Mouse (Mus musculus) liver, embryonic 14.5 days (tissue): ENCODE results near the gene A630073D07Rik. TPM values are rescaled to one million over a fixed set of nuclear protein-coding genes. Genes with fewer than 3 reads are reported as not detected.
"Not testable (repeated sequence)": the region's sequence is repeated elsewhere in the genome, so short reads cannot be mapped to it uniquely, and the experiment has no call there.

Source experiments
- ATAC-seq: fragments of 200-750 bp; cut with Nextera tagmentation; 2 replicates; pipeline ENCODE4 v1.8.0; 2017; ENCODE audit warnings: moderate number of reproducible peaks, mild to moderate bottlenecking, moderate library complexity; ENCODE audit not compliant: insufficient read depth
- DNase-seq, 3 experiments: peaks; one replicate each; pipeline ENCODE4 v3.0.0-alpha.2; 2012 to 2013; ENCODE audit warnings: low read depth in 3 of 3, low spot score in 3 of 3
- H3K27ac ChIP-seq: fragments of 300-500 bp; sonication (generic); 2 replicates; pipeline ENCODE4 v1.5.1; 2014; ENCODE audit warnings: moderate library complexity, mild to moderate bottlenecking, control low read depth, inconsistent platforms
- H3K27me3 ChIP-seq: fragments of 300-500 bp; sonication (generic); 2 replicates; pipeline ENCODE4 v1.6.1; 2014; ENCODE audit warnings: mild to moderate bottlenecking, low read length, moderate library complexity; ENCODE audit not compliant: control insufficient read depth, insufficient read depth
- H3K36me3 ChIP-seq: fragments of 300-500 bp; sonication (generic); replicated peaks from 2 replicates; pipeline ENCODE4 v1.6.1; 2014; ENCODE audit warnings: low read depth; ENCODE audit not compliant: control insufficient read depth, insufficient read depth
- H3K4me1 ChIP-seq, 2 experiments: fragments of 200-500 bp in 1 of 2; fragments of 300-500 bp in 1 of 2; sonication (generic) in 1 of 2; replicated peaks; 2 replicates each; pipeline ENCODE4 v1.6.1; 2012 to 2014; ENCODE audit warnings: antibody characterized with exemption in 1 of 2, inconsistent platforms in 1 of 2, low read length in 1 of 2; ENCODE audit not compliant: control insufficient read depth in 2 of 2, insufficient read depth in 2 of 2
- H3K4me2 ChIP-seq: fragments of 300-500 bp; sonication (generic); 2 replicates; pipeline ENCODE4 v1.6.1; 2014; ENCODE audit warnings: low read depth, mild to moderate bottlenecking, control low read depth, moderate library complexity
- H3K4me3 ChIP-seq, 2 experiments: fragments of 200-500 bp in 1 of 2; fragments of 300-500 bp in 1 of 2; sonication (generic) in 1 of 2; 2 replicates each; pipeline ENCODE4 v1.5.1; 2012 to 2014; ENCODE audit warnings: low read depth in 2 of 2, low read length in 2 of 2, mild to moderate bottlenecking in 2 of 2, control low read depth in 1 of 2, inconsistent platforms in 1 of 2, moderate library complexity in 1 of 2; ENCODE audit not compliant: insufficient read depth in 1 of 2
- H3K9ac ChIP-seq: fragments of 300-500 bp; sonication (generic); replicated peaks from 2 replicates; pipeline ENCODE4 v1.6.1; 2014; ENCODE audit warnings: mild to moderate bottlenecking, control low read depth, moderate library complexity
- H3K9me3 ChIP-seq: fragments of 300-500 bp; sonication (generic); 2 replicates; pipeline ENCODE4 v1.6.1; 2016; ENCODE audit warnings: low read length, mixed read lengths; ENCODE audit not compliant: control insufficient read depth
- CTCF ChIP-seq: IDR thresholded peaks from 2 replicates; pipeline ENCODE4 v1.5.1; 2016; ENCODE audit warnings: antibody characterized with exemption, low read depth, control low read depth
- EP300 ChIP-seq: IDR thresholded peaks from 2 replicates; pipeline ENCODE4 v1.6.1; 2016; ENCODE audit warnings: antibody characterized with exemption, low read depth
- WGBS: fragments of 180-500 bp; shearing (Covaris S2); extraction: QIAGEN DNeasy Blood & Tissue Kit; methylation state at CpG from one replicate; pipeline ENCODE4 v1.1.7; 2014; ENCODE audit not compliant: insufficient replicate concordance; 5-methylcytosine and 5-hydroxymethylcytosine counted together
- polyA plus RNA-seq, 2 experiments: library from polyadenylated mRNA; depleted of rRNA in 1 of 2; stranded (reverse) in 1 of 2; unstranded in 1 of 2; fragments of >200 nt; fragmentation: Nextera tagmentation in 1 of 2; extraction: Ambion mirVana in 1 of 2; gene quantifications; 2 replicates each; pipeline versions ENCODE4 v1.2.1 to v1.2.3; 2012 to 2014

The A630073D07Rik gene
- polyA plus RNA-seq (2012; rRNA removed) (not detected in 2 replicates), polyA plus RNA-seq (2014; fragmentation: Nextera tagmentation; extraction: Ambion mirVana) (not detected in 2 replicates)

DNA sequence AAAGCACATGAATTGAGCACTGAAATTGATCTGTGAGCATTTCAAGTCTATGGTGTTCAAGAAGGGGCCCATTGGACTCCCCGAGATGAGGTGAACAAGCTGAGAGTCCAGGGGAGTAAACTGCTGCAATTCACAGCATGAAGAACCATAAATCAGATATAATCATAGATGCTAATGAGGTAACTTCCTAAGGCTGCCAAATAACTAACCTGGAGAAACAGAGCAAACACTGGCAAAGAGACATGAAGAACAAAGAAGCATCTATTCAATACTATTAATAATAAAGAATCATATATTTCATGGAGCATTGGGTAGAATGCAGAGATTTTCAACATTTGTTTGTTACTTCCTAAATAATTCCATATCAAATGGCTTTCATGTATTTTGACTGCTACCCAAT, at the start of gene A630073D07Rik:
TSS of gene A630073D07Rik (minus strand) at position 101 of the 400 bp plus-strand sequence.
- H3K36me3 ChIP-seq = no peaks in the 10 kb centered on the region

DNA sequence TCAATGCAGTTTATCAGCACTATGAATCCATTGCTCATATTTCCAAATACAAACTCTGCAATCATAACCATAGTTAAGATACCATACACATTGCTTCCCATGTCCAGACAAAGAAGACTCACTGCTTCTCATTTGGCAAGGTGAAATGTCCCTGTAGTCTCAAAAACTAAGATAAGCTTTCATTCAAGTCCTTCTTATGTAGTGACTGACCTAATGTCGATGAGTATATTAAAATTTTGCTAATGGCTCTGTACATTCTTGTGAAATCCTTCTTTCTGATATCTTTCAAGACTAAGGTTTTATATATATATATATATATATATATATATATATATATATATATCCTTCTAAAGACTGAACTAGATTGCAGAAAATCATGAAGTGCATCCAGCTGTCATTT, 49.6 kb upstream of the A630073D07Rik start, which contains the start of gene Tas2r121:
TSS of gene Tas2r121 (minus strand) at position 101 of the 400 bp plus-strand sequence.
- no peak within 1 kb of the TSS for H3K4me2 ChIP-seq
- no peak for DNase-seq
- no peak for ATAC-seq
- no peaks in the 10 kb centered on the region for H3K36me3 ChIP-seq
- H3K4me3 ChIP-seq = no peak within 1 kb of the TSS
- H3K9ac ChIP-seq = no peak within 1 kb of the TSS
- 53% methylated on average over 1 of the region's 1 CpGs for WGBS
- no peak for TF ChIP-seq CTCF
- no peak for TF ChIP-seq EP300
- no peak within 1 kb of the TSS for H3K27ac ChIP-seq
- H3K9me3 ChIP-seq = no peaks in the 10 kb centered on the region
- no peaks in the 10 kb centered on the region for H3K4me1 ChIP-seq
- no peaks in the 10 kb centered on the region for H3K27me3 ChIP-seq

More for the DNA sequence above, at the start of gene A630073D07Rik:
- Histone ChIP-seq H3K4me3 (no peak within 1 kb of the TSS), H3K4me2 (no peak within 1 kb of the TSS), H3K9ac (no peak within 1 kb of the TSS), H3K27me3 (no peaks in the 10 kb centered on the region), H3K27ac (no peak within 1 kb of the TSS), H3K4me1 (no peaks in the 10 kb centered on the region), H3K9me3 (no peaks in the 10 kb centered on the region)
- ATAC-seq = no peak
- no peak for DNase-seq
- no peak for TF ChIP-seq CTCF
- no peak for TF ChIP-seq EP300
- WGBS = 47% methylated on average over 1 of the region's 1 CpGs

DNA sequence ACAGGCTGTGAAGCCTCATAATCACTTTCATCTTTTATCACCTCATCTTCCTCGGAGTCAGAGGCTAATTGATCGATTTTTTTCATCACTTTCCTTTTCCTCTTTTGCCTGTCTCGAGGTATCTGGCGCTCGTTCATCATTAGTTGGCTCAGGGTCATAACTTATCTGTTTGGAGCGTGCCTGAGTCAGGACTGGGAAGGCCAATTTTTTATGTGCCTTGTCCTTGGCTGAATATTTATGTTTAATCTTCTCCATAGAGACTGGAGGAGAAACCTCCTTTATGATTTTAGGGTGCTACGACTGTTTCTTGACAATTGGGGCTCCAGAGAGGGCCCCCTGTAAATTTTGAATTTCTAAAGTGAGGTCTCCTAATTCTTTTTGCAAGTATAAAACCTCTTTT, 40.3 kb upstream of the A630073D07Rik start:
- not testable (repeated sequence) for H3K4me1 ChIP-seq, H3K36me3 ChIP-seq, H3K4me2 ChIP-seq, H3K9me3 ChIP-seq, ATAC-seq, DNase-seq, H3K27me3 ChIP-seq, H3K4me3 ChIP-seq, H3K9ac ChIP-seq, H3K27ac ChIP-seq
- 57% methylated on average over 7 of the region's 7 CpGs for WGBS

DNA sequence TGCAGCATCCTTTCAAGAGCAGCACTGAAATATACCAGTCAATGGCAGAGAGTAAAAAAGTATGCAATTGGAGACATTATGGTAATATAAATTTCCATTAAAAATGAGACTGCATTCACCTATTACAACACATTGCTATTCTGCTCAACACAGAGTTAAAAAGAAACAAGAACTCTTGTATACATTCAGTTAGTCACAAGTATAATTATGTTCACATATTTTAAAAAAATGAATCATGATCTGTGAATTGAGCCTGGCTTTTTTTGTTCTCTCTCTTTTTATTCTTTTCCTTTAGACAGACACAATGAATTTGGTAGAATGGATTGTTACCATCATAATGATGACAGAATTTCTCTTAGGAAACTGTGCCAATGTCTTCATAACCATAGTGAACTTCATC, 5.3 kb upstream of the A630073D07Rik start, which contains the start of gene Tas2r120:
TSS of gene Tas2r120 (plus strand) at position 301 of the 400 bp plus-strand sequence.
- Histone ChIP-seq H3K36me3 (no peaks in the 10 kb centered on the region), H3K4me2 (no peak within 1 kb of the TSS), H3K4me1 (no peaks in the 10 kb centered on the region), H3K9me3 (no peaks in the 10 kb centered on the region), H3K9ac (no peak within 1 kb of the TSS), H3K27ac (no peak within 1 kb of the TSS), H3K4me3 (no peak within 1 kb of the TSS), H3K27me3 (no peaks in the 10 kb centered on the region)
- ATAC-seq = no peak
- no peak for DNase-seq
- TF ChIP-seq EP300 (no peak), CTCF (no peak)

- H3K36me3 ChIP-seq = no peaks in the 10 kb centered on the region
- no peaks in the 10 kb centered on the region for H3K9me3 ChIP-seq
- no peak overlapping the region for H3K9ac ChIP-seq
- H3K4me3 ChIP-seq = no peak overlapping the region
- ATAC-seq = no peak
- no peak overlapping the region for H3K4me2 ChIP-seq
- peak; percentile 34; the same call in 1 of the 2 replicates for TF ChIP-seq CTCF
- no peak for TF ChIP-seq EP300
- H3K27ac ChIP-seq = no peak overlapping the region
- no peak for DNase-seq
- no peaks in the 10 kb centered on the region for H3K4me1 ChIP-seq
- H3K27me3 ChIP-seq = no peaks in the 10 kb centered on the region
Measured at GRCm38 (mm10) chr6:132649399-132649798, 1.9 kb downstream of the A630073D07Rik start.

- not testable (repeated sequence) for DNase-seq, ATAC-seq, H3K27ac ChIP-seq, H3K36me3 ChIP-seq, H3K4me2 ChIP-seq, H3K4me1 ChIP-seq, H3K4me3 ChIP-seq, H3K9ac ChIP-seq, H3K9me3 ChIP-seq, H3K27me3 ChIP-seq
- 47% methylated on average over 2 of the region's 2 CpGs for WGBS
Measured at GRCm38 (mm10) chr6:132595613-132596012, 55.7 kb downstream of the A630073D07Rik start, which contains the start of gene Prp2. Prp2 (plus strand) TSS chr6:132595913.

Other genes with a start within 250 kb of the A630073D07Rik start
- gene Prh1, start 81.7 kb downstream of the A630073D07Rik start, polyA plus RNA-seq (2012; rRNA removed) = not detected in 2 replicates
- gene Prh1, start 81.7 kb downstream of the A630073D07Rik start, polyA plus RNA-seq (2014; fragmentation: Nextera tagmentation; extraction: Ambion mirVana) = not detected in 2 replicates
- not detected in 2 replicates for gene Prp2, start 55.6 kb downstream of the A630073D07Rik start, polyA plus RNA-seq (2012; rRNA removed)
- gene Prp2, start 55.6 kb downstream of the A630073D07Rik start, polyA plus RNA-seq (2014; fragmentation: Nextera tagmentation; extraction: Ambion mirVana) = not detected in 2 replicates
- gene Tas2r120, start 5.4 kb upstream of the A630073D07Rik start, polyA plus RNA-seq (2012; rRNA removed) = not detected in 2 replicates
- gene Tas2r120, start 5.4 kb upstream of the A630073D07Rik start, polyA plus RNA-seq (2014; fragmentation: Nextera tagmentation; extraction: Ambion mirVana) = not detected in 2 replicates
- gene Tas2r121, start 49.5 kb upstream of the A630073D07Rik start, polyA plus RNA-seq (2012; rRNA removed) = not detected in 2 replicates
- gene Tas2r121, start 49.5 kb upstream of the A630073D07Rik start, polyA plus RNA-seq (2014; fragmentation: Nextera tagmentation; extraction: Ambion mirVana) = not detected in 2 replicates
- not detected in 2 replicates for gene Tas2r122, start 60.4 kb upstream of the A630073D07Rik start, polyA plus RNA-seq (2012; rRNA removed)
- gene Tas2r122, start 60.4 kb upstream of the A630073D07Rik start, polyA plus RNA-seq (2014; fragmentation: Nextera tagmentation; extraction: Ambion mirVana) = not detected in 2 replicates
- gene Tas2r115, start 86.5 kb upstream of the A630073D07Rik start, polyA plus RNA-seq (2012; rRNA removed) = not detected in 2 replicates
- gene Tas2r115, start 86.5 kb upstream of the A630073D07Rik start, polyA plus RNA-seq (2014; fragmentation: Nextera tagmentation; extraction: Ambion mirVana) = not detected in 2 replicates
- not detected in 2 replicates for gene Tas2r124, start 103.2 kb upstream of the A630073D07Rik start, polyA plus RNA-seq (2012; rRNA removed)
- gene Tas2r124, start 103.2 kb upstream of the A630073D07Rik start, polyA plus RNA-seq (2014; fragmentation: Nextera tagmentation; extraction: Ambion mirVana) = not detected in 2 replicates
- not detected in 2 replicates for gene Tas2r102, start 110.6 kb upstream of the A630073D07Rik start, polyA plus RNA-seq (2012; rRNA removed)
- not detected in 2 replicates for gene Tas2r102, start 110.6 kb upstream of the A630073D07Rik start, polyA plus RNA-seq (2014; fragmentation: Nextera tagmentation; extraction: Ambion mirVana)
- not detected in 2 replicates for gene Tas2r136, start 126.6 kb upstream of the A630073D07Rik start, polyA plus RNA-seq (2012; rRNA removed)
- not detected in 2 replicates for gene Tas2r136, start 126.6 kb upstream of the A630073D07Rik start, polyA plus RNA-seq (2014; fragmentation: Nextera tagmentation; extraction: Ambion mirVana)
- gene Tas2r117, start 151.3 kb upstream of the A630073D07Rik start, polyA plus RNA-seq (2012; rRNA removed) = not detected in 2 replicates
- gene Tas2r117, start 151.3 kb upstream of the A630073D07Rik start, polyA plus RNA-seq (2014; fragmentation: Nextera tagmentation; extraction: Ambion mirVana) = not detected in 2 replicates
- gene Tas2r123, start 195.6 kb upstream of the A630073D07Rik start, polyA plus RNA-seq (2012; rRNA removed) = not detected in 2 replicates
- not detected in 2 replicates for gene Tas2r123, start 195.6 kb upstream of the A630073D07Rik start, polyA plus RNA-seq (2014; fragmentation: Nextera tagmentation; extraction: Ambion mirVana)
- not detected in 2 replicates for gene Tas2r116, start 203.9 kb upstream of the A630073D07Rik start, polyA plus RNA-seq (2012; rRNA removed)
- not detected in 2 replicates for gene Tas2r116, start 203.9 kb upstream of the A630073D07Rik start, polyA plus RNA-seq (2014; fragmentation: Nextera tagmentation; extraction: Ambion mirVana)
- not detected in 2 replicates for gene Tas2r110, start 216.5 kb upstream of the A630073D07Rik start, polyA plus RNA-seq (2012; rRNA removed)
- gene Tas2r110, start 216.5 kb upstream of the A630073D07Rik start, polyA plus RNA-seq (2014; fragmentation: Nextera tagmentation; extraction: Ambion mirVana) = not detected in 2 replicates
- not detected in 2 replicates for gene Tas2r113, start 241.5 kb upstream of the A630073D07Rik start, polyA plus RNA-seq (2012; rRNA removed)
- gene Tas2r113, start 241.5 kb upstream of the A630073D07Rik start, polyA plus RNA-seq (2014; fragmentation: Nextera tagmentation; extraction: Ambion mirVana) = not detected in 2 replicates